Mouse (Mus musculus): ENCODE data around the gene H2-Ab1.

- TF ChIP-seq CTCF (IDR thresholded peaks at IDR 0.05; ENCODE audit: low read depth, low read length) (no peak), POLR2A (IDR thresholded peaks at IDR 0.05; ENCODE audit: borderline replicate concordance, low read depth, low read length) (no peak)
These were observed 32.7 kb upstream of the H2-Ab1 start for GRCm38 (mm10) chr17:34224816-34225215.

Data from bone marrow macrophage, adult 2 months (primary cell).